Mouse (Mus musculus) left cerebral cortex, adult 18-20 months (tissue): ENCODE results near the gene Park7. TPM values are rescaled to one million over a fixed set of nuclear protein-coding genes. Genes with fewer than 3 reads are reported as not detected.
"Not testable (repeated sequence)": the region's sequence is repeated elsewhere in the genome, so short reads cannot be mapped to it uniquely, and the experiment has no call there.

Experiments used
- DNase-seq, 2 experiments: peaks; one replicate each; pipeline ENCODE4 v3.0.0; 2021 to 2022; ENCODE audit warnings: low spot score in 2 of 2, mixed read lengths in 1 of 2
- total RNA-seq, 2 experiments: library from RNA; stranded (reverse); gene quantifications; 2 replicates each; pipeline ENCODE4 v1.2.3; 2021

Park7 gene
- total RNA-seq, 2 experiments from 2014 or later: 215 to 216 TPM

- no peak for DNase-seq
These were observed 33.9 kb downstream of the Park7 start for GRCm38 (mm10) chr4:150880364-150880763.

DNA sequence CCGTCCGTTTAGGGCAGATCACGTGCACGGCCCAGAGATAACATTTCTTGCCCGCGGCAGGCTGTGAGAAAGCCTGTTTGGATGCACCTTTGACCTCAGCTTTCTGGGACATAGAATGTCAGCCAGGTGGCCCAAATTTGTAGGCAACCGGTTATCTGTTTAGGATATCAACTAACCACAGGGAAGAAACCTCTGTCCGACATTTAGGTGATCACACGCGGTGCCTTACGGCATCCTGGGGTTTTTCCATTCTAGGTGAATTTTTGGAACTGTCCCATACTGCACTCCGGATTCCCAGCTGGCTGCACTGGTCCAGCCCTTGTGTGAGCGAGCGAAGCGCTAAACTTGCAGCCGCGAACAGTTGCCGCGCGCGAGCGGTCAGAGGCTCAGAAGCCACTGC is 34.6 kb downstream of the Park7 start:
- no peak for DNase-seq

DNA sequence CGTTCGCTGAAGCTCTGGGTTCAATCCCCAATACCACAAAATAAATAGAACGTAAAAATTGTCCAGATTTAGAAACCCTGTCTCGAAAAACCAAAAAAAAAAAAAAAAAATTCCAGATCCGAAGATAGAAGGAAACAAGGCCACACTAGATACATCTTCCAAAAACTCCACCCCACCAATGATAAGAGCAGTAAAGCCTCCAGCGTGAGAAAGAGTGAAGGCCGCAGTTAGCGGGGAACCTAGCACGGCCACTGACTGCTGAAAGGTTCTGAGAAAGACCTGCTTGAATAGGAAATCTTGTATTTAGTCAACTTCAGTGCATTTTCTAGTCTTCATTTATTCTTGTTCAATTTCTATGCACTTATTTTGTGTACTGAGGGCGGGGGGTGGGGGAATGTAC is 38.8 kb downstream of the Park7 start:
- DNase-seq: no peak

GRCm38 (mm10) chr4:150874416-150874815 is 39.8 kb downstream of the Park7 start:
- not testable (repeated sequence) for DNase-seq

DNA sequence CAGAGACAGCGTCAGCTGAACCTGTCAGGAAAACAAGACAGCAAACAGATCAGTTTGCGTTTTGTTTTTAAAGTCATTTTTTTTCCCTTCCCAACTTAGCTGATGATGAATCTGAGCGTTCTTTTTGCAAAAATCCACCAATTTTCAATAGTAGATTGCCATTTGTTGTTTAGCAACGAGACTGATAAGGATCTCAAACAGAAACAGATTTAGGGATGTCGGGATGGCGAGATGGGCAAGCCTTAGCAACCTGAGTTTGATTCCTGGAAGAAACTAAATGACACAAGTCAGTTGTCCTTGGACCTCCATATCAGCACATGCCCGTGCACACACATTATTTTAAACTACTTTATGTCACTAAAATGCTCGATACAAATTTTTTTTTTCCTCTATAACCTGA is 41.6 kb downstream of the Park7 start:
- DNase-seq: no peak

GRCm38 (mm10) chr4:150872139-150872651 is 42.0 kb downstream of the Park7 start:
- DNase-seq: peak; percentile 34 to 40

DNA sequence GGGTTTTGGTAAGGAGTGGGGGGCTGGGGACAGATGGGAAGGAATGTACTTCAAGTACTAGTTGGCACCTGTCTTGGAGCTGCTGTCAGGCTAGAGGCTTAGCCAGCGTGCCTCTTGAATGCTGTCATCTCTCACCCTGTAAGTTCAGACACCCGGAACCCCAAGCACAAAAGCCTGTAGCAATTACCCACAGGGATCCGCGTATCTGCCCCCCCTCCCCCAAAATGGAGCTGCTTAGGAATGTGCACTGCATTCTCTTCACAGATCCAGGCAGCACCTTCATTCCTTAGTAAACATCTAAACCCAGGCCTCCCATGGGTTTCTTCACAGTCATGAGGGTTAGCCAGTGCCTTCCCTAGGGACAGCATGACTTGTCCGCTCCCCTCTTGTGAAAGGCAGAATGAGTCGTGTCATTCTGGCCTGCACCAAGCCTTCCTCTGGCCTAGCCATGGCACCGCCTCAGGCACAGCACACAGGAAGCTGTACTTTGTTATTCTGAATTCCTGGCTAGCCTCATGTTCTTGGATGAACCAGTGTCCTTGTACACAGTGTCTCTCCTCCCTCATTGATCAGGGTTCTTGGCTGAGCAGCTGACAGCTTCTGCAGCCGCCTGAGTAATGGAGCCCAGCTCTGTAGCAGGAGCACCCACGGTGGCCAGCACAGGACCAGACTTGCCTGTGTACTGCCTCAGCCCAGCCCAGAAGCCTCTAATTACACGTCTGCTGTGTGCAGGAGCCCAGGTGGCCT is 42.7 kb downstream of the Park7 start:
- peak in 1 of 2 experiments; percentile 17 for DNase-seq

DNA sequence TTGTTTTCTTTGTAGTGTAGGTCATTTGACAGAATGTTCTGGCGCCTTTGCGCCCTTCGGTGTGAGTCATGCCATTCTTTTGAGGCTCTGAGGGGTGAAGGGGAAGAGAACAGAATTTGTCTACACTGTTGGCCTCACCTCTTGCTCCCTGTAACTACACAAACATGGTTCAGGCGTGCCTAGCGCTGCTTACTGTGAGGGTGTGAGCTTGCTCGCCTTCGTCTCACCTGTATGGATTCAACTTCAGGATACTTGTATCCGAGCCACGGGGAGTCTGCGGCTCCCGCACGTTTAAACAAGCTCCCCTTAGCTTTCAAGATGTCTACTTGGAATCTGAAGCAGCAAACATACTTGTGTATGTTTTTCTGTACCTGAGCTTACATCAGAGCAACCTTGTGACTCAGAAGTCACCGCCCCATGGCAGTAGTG is 43.3 kb downstream of the Park7 start:
- DNase-seq: no peak

DNA sequence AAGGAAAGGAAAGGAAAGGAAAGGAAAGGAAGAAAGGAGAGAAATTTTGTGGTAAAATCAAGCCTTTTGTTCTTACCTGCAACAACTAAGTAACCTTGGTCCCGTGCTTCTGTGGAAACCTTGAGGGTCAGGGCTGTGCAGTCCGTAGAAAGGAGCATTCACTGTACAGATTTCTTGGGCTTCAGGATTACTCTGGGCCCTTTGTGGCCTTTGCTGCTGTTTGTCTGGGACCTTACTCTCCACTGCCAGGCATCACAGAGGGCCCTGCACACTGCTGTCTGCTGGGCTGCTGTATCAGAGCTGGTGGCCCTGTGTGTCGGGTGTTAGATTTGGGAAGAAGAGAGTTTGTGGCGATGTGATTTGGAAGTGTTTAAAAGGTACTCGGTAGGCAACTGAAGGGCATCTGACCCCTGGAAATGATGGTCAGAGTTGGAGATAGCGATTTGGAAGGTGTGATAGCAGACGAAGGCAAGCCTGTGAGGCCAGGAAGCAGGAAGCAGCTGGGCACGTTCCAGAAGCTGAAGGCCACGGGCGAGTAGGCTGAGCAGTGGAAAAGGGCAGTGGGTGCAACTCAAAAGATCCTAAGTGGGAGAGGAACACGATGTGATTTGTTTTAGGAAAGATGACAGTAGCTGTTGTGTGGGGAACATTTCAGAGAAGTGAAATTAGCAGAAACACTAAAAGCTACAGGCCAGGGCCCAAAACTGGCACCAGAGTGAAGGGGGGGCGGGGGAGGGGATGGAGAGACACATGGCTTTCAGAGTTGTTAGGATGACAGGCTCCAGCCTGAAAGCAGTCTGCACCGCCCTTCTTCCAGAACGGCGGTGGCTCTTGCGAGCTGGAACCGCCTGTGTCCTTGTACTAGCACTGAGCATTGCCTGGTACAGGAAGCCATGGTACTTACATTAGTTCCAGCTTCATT is 44.7 kb downstream of the Park7 start:
- DNase-seq: no peak

DNA sequence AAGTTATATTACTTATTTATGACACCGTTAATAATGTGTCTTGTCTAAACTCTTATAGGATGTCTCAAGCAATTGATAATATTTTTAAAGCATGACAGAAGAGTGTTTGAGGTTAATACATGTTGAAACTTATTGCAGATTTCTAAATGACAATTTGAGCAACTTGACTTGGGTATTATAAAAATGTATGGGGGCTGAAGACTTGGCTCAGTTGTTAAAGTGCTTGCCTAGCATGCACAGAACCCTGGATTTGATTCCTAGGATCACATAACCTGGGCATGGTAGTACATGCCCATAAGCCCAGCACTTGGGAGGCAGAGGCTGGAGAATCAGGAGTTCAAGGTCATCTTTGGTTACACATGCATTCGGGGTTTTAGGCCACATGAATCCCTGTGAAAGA is 45.4 kb downstream of the Park7 start:
- DNase-seq: no peak

DNA sequence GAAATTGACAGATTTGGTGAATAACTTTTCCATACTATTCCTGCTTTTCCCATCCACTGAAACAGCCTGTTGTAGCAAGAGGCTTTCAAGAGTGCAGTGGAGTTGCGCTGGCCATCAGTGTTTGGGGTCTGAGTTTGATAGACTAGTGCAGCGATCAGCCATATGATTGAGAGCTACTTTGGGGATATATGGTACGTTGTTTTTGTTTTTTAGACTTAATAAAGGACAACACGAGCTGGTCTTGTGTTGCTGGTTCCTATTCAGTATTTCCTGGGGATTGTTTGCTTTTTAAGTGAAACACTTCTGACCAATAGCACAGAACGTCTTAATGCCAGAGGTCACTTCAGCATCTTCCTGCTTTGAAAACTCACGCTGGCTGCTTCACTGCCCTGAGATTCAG is 46.1 kb downstream of the Park7 start:
- DNase-seq: no peak

DNA sequence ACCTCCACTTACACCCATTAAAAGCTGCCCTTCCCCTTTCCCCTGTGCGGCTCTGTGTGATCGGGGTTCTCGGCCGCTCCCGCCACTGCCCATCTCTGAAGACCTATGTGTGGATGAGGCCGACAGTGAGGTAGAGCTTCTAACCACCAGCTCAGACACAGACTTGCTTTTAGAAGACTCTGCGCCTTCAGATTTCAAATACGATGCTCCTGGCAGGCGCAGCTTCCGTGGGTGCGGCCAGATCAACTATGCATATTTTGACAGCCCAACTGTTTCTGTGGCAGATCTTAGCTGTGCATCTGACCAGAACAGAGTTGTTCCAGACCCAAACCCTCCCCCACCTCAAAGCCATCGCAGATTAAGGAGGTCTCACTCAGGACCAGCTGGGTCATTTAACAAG is 47.7 kb downstream of the Park7 start:
- peak in 1 of 2 experiments; percentile 45 for DNase-seq

GRCm38 (mm10) chr4:150866069-150866468 is 48.2 kb downstream of the Park7 start:
- DNase-seq: no peak

DNA sequence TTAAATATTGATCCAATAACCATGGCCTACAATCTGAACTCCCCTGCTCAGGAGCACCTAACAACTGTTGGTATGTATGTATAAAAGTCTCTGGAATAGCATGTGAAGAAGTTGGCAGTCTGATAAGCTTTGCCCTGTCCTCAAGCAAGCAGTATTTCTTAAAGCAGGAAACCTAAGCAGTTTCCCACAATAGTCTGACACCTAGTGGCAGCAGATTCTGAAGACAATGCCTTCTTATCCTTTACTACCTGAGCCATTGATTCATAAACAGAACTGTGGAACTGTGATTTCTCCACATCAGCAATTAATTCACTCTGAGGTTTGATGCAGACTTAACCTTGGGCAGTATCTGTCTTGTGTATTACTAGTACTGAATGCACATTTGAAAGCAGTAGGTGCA is 48.9 kb downstream of the Park7 start:
- DNase-seq: no peak

GRCm38 (mm10) chr4:150862626-150863375 is 51.4 kb downstream of the Park7 start:
- DNase-seq: no peak

- DNase-seq: no peak
These were observed 53.1 kb downstream of the Park7 start for GRCm38 (mm10) chr4:150861161-150861560.

DNA sequence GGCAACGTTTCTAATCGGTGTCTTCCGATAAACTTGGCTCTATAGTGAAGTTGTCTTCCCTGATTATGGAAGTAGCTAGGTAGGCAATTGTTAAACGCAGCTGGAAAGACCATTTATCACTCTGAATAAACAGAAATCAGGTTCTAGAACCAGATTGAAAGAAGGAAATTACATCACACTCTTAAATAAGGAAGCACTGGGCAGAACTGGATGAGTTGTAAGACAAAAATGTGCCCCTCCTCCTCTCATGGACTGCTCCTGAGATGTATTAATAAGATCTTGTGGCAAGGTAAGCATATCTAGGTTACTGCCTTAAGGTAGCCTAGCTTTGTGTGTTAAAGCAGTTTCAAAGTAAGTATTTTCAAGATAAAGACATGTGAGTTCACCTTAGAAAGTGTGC is 53.7 kb downstream of the Park7 start:
- DNase-seq: no peak

GRCm38 (mm10) chr4:150855346-150855745 is 58.9 kb downstream of the Park7 start:
- DNase-seq: peak; percentile 38 to 39

- peak; percentile 94 for DNase-seq
These were observed 59.4 kb downstream of the Park7 start for GRCm38 (mm10) chr4:150854839-150855246.

- no peak for DNase-seq
These were observed 60.4 kb downstream of the Park7 start, which contains the start of gene Errfi1 for GRCm38 (mm10) chr4:150853680-150854461. Errfi1 (plus strand) TSS chr4:150853919.
